Mouse (Mus musculus): ENCODE measurements around the gene Sec14l1. TPM values are rescaled to one million over a fixed set of nuclear protein-coding genes. Genes with fewer than 3 reads are reported as not detected.

Gene Sec14l1
- polyA plus RNA-seq, 1 experiment from 2014 or later = 107 TPM

- CTCF ChIA-PET = no interaction called here
- POLR2A ChIA-PET = no interaction called here
- DNase-seq (ENCODE audit: low read depth, low spot score) (no peak), ATAC-seq (no peak)
- in situ Hi-C loops (cut with MboI; ENCODE audit: low pct_unique_long_range_greater_than_20kb) = no loop called here
- no peak for TF ChIP-seq CTCF (IDR thresholded peaks at IDR 0.05)
- H3K27me3 ChIP-seq = no peaks in the 10 kb centered on the region
These were observed 32.0 kb downstream of the Sec14l1 start for GRCm38 (mm10) chr11:117146776-117147536.

GRCm38 (mm10) chr11:117148893-117149685 lies 34.1 kb downstream of the Sec14l1 start:
- no peaks in the 10 kb centered on the region for H3K27me3 ChIP-seq
- ChIA-PET POLR2A (no interaction called here), CTCF (no interaction called here)
- no peak for TF ChIP-seq CTCF (IDR thresholded peaks at IDR 0.05)
- DNase-seq (ENCODE audit: low read depth, low spot score) (no peak), ATAC-seq (no peak)
- in situ Hi-C loops (cut with MboI; ENCODE audit: low pct_unique_long_range_greater_than_20kb) = no loop called here

GRCm38 (mm10) chr11:117150467-117150966 lies 35.5 kb downstream of the Sec14l1 start:
- ATAC-seq (no peak), DNase-seq (ENCODE audit: low read depth, low spot score) (no peak)
- no peak for TF ChIP-seq CTCF (IDR thresholded peaks at IDR 0.05)
- ChIA-PET CTCF (interaction anchor here (0.8 kb wide), 1 partner anchor 9 kb away, joined by 3 read pairs; no protein-coding TSS in a partner anchor), POLR2A (no interaction called here)
- H3K27me3 ChIP-seq = no peaks in the 10 kb centered on the region
- in situ Hi-C loops (cut with MboI; ENCODE audit: low pct_unique_long_range_greater_than_20kb) = no loop called here

GRCm38 (mm10) chr11:117151461-117151860 lies 36.5 kb downstream of the Sec14l1 start:
- POLR2A ChIA-PET = no interaction called here
- no peak for ATAC-seq
- H3K27me3 ChIP-seq = no peaks in the 10 kb centered on the region
- in situ Hi-C loops (cut with MboI; ENCODE audit: low pct_unique_long_range_greater_than_20kb) = no loop called here
- DNase-seq (ENCODE audit: low read depth, low spot score) = no peak
- no peak for TF ChIP-seq CTCF (IDR thresholded peaks at IDR 0.05)
- CTCF ChIA-PET = no interaction called here

GRCm38 (mm10) chr11:117152541-117152940 lies 37.6 kb downstream of the Sec14l1 start:
- ATAC-seq (no peak), DNase-seq (ENCODE audit: low read depth, low spot score) (no peak)
- in situ Hi-C loops (cut with MboI; ENCODE audit: low pct_unique_long_range_greater_than_20kb) = no loop called here
- no peaks in the 10 kb centered on the region for H3K27me3 ChIP-seq
- ChIA-PET CTCF (interaction anchor here (1.2 to 1.7 kb wide), 2 partner anchors 11 to 33 kb away, joined by 3 to 4 read pairs; no protein-coding TSS in a partner anchor), POLR2A (no interaction called here)
- no peak for TF ChIP-seq CTCF (IDR thresholded peaks at IDR 0.05)

- H3K27me3 ChIP-seq = no peaks in the 10 kb centered on the region
- in situ Hi-C loops (cut with MboI; ENCODE audit: low pct_unique_long_range_greater_than_20kb) = no loop called here
- ChIA-PET CTCF (interaction anchor here (1.2 to 1.7 kb wide), 3 partner anchors 9 to 34 kb away, joined by 3 to 4 read pairs (median 3); no protein-coding TSS in a partner anchor), POLR2A (no interaction called here)
- no peak for TF ChIP-seq CTCF (IDR thresholded peaks at IDR 0.05)
- no peak for ATAC-seq
- no peak for DNase-seq (ENCODE audit: low read depth, low spot score)
These were observed 38.6 kb downstream of the Sec14l1 start for GRCm38 (mm10) chr11:117153553-117153952.

- ATAC-seq = no peak
These were observed 39.3 kb downstream of the Sec14l1 start for GRCm38 (mm10) chr11:117154088-117154815.

GRCm38 (mm10) chr11:117156725-117157124 lies 41.8 kb downstream of the Sec14l1 start:
- ATAC-seq = no peak
- POLR2A ChIA-PET = no interaction called here
- TF ChIP-seq CTCF (IDR thresholded peaks at IDR 0.05) = no peak
- H3K27me3 ChIP-seq = no peaks in the 10 kb centered on the region
- in situ Hi-C loops (cut with MboI; ENCODE audit: low pct_unique_long_range_greater_than_20kb) = no loop called here
- CTCF ChIA-PET = interaction anchor here (0.6 kb wide), 1 partner anchor 14 kb away, joined by 3 read pairs; no protein-coding TSS in a partner anchor
- DNase-seq (ENCODE audit: low read depth, low spot score) = no peak

More at GRCm38 (mm10) chr11:117154088-117154815, 39.3 kb downstream of the Sec14l1 start:
- no peak for TF ChIP-seq CTCF (IDR thresholded peaks at IDR 0.05)
- H3K27me3 ChIP-seq = no peaks in the 10 kb centered on the region
- no peak for DNase-seq (ENCODE audit: low read depth, low spot score)
- in situ Hi-C loops (cut with MboI; ENCODE audit: low pct_unique_long_range_greater_than_20kb) = no loop called here
- ChIA-PET CTCF (interaction anchor here (1.3 kb wide), 1 partner anchor 10 kb away, joined by 3 read pairs; no protein-coding TSS in a partner anchor), POLR2A (no interaction called here)

- DNase-seq (ENCODE audit: low read depth, low spot score) (no peak), ATAC-seq (no peak)
- ChIA-PET POLR2A (no interaction called here), CTCF (no interaction called here)
- in situ Hi-C loops (cut with MboI; ENCODE audit: low pct_unique_long_range_greater_than_20kb) = no loop called here
- no peak for TF ChIP-seq CTCF (IDR thresholded peaks at IDR 0.05)
- no peaks in the 10 kb centered on the region for H3K27me3 ChIP-seq
These were observed 43.4 kb downstream of the Sec14l1 start for GRCm38 (mm10) chr11:117158343-117158742.

- TF ChIP-seq CTCF (IDR thresholded peaks at IDR 0.05) = no peak
- POLR2A ChIA-PET = no interaction called here
These were observed 44.4 kb downstream of the Sec14l1 start for GRCm38 (mm10) chr11:117159257-117159945.

More at GRCm38 (mm10) chr11:117159257-117159945, 44.4 kb downstream of the Sec14l1 start:
- no peak for DNase-seq (ENCODE audit: low read depth, low spot score)
- H3K27me3 ChIP-seq = no peaks in the 10 kb centered on the region
- no peak for ATAC-seq
- in situ Hi-C loops (cut with MboI; ENCODE audit: low pct_unique_long_range_greater_than_20kb) = no loop called here
- CTCF ChIA-PET = no interaction called here

Measured in Patski (cell line).